Mouse (Mus musculus) telencephalon, adult 2 months (tissue): ENCODE measurements around the gene Rhox7b.
"Not testable (repeated sequence)": the region's sequence is repeated elsewhere in the genome, so short reads cannot be mapped to it uniquely, and the experiment has no call there.

Experiments used
- DNase-seq: peaks from one replicate; pipeline ENCODE4 v3.0.0-alpha.2; 2011; ENCODE audit warnings: low read depth, low spot score

Rhox7b gene

GRCm38 (mm10) chrX:37897132-37897531, at the start of gene Rhox7b:
Gene Rhox7b (minus strand): TSS chrX:37897232.
- DNase-seq = not testable (repeated sequence)

DNA sequence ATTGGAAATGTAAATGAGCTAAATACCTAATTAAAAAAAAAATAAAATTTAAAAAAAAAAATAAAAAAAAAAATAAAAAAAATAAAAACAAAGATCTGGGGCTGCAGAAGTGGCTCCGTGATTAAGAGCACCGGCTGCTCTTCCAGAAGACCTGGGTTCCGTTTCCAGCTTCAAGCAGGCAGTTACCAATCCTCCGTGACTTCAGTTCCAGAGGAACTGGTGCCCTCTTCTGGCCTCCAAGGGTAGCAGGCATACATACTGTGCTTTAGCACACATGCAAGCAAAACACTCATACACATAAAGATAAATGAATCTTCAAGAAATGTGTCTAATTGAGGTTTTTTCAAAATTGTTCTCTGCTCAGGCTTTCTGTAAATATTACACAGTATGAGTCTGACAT, 19.3 kb upstream of the Rhox7b start:
- no peak for DNase-seq

- DNase-seq = no peak
Observed at GRCm38 (mm10) chrX:37908581-37908980, 11.5 kb upstream of the Rhox7b start.

DNA sequence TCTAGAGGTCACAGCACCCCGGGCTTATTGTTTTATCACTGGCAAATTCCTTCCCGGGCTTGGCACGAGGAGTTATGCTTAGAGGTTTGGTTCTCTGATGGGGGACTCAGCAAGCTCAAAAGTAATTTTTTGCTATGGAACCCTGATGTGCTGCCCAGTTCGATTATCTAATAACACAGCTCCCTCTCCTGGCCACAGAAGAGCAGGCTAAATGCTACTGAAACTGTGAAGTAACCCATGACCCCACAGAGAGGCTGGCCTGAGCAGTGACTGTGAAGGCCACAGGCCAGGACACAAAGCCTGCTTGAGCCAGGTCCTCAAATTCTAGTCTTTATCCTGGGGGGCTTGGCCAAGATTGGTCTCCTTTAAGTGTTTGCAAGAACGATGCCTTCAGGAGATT, 6.7 kb upstream of the Rhox7b start:
- no peak for DNase-seq

DNA sequence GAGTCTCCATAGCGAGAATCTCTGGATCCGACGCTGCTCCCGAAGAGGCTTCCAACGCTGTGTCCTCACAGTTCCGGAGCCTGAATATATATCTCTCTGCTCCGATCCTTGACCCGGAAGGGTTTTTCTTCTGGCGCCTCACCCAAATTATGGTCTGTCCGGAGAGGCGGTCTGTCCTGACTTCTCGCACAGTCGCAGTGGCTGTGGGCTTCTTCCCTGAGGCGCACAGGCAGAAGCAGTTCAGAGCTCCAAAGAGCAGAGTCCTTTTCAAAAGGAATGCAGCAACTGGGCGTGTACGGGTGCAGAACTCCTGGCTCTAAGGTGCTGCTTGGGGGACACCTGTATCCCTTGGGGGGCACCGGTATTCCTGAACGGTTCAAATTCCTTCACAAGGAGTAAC, 4.6 kb upstream of the Rhox7b start, which contains the start of gene Rhox9:
Gene Rhox9 (minus strand): TSS at position 101 of the 400 bp plus-strand sequence.
- DNase-seq = not testable (repeated sequence)

GRCm38 (mm10) chrX:37878844-37879243, 18.2 kb downstream of the Rhox7b start, which contains the start of gene Rhox8:
Gene Rhox8 (minus strand): TSS chrX:37878944.
- no peak for DNase-seq

GRCm38 (mm10) chrX:37871641-37872040, 25.4 kb downstream of the Rhox7b start:
- no peak for DNase-seq
